Mouse (Mus musculus) adrenal gland, postnatal 36 days (tissue): ENCODE data around the gene Olfr1441. TPM values are rescaled to one million over a fixed set of nuclear protein-coding genes. Genes with fewer than 3 reads are reported as not detected.
A peak's percentile ranks its signal among the peaks of the same experiment; 100 is the strongest.

ENCODE experiments used
- DNase-seq, 2 experiments: peaks; one replicate each; pipeline ENCODE4 v3.0.0; 2021; ENCODE audit warnings: mixed read lengths in 1 of 2
- long read RNA-seq, 2 experiments: library from polyadenylated mRNA; stranded (forward); transcript quantifications; one replicate each; pipeline ENCODE4 v2.0.0; 2021; ENCODE audit warnings: borderline sequencing depth in 2 of 2
- total RNA-seq, 2 experiments: library from RNA; stranded (reverse); gene quantifications; 2 replicates each; pipeline ENCODE4 v1.2.3; 2021

The Olfr1441 gene
- total RNA-seq, result not detected
- long read RNA-seq, experiment 1, result 0 reads
- long read RNA-seq, experiment 2, result 0 reads

- no peak for DNase-seq
Observed at GRCm38 (mm10) chr19:12417361-12417760, at the start of gene Olfr1441. Olfr1441 (plus strand) TSS chr19:12417433.

- no peak for DNase-seq
Observed at GRCm38 (mm10) chr19:12373004-12373403, 44.2 kb upstream of the Olfr1441 start.

DNA sequence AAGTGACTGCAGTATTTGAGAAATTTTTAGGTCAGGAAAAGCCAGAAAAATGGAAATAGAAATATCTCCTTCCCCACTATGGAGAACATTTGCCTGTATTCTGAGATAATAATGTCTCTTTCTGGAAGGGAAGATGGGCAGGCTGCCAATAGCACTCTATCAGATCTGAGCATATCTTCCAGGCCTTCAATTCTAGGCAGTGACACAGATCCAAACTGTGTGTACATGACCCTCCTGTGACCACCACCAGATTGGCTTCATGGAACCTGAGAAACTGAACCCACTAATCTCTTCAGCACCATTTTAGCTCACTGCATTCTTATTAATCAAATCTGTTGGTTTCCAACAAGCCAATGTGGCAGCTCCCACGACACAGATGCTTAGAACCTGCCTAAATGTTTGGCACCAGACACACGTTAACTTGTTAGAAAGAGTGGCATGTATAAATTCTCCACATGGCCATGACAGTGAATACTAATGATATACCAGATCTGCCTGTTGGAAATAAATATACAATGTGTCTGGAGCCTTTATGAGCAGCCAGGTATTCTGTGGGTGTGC is 42.7 kb upstream of the Olfr1441 start:
- DNase-seq, result peak; percentile 5 to 30

- no peak for DNase-seq
Observed at GRCm38 (mm10) chr19:12386979-12387378, 30.3 kb upstream of the Olfr1441 start, which contains the start of gene Olfr1440. Olfr1440 (plus strand) TSS chr19:12387279.

DNA sequence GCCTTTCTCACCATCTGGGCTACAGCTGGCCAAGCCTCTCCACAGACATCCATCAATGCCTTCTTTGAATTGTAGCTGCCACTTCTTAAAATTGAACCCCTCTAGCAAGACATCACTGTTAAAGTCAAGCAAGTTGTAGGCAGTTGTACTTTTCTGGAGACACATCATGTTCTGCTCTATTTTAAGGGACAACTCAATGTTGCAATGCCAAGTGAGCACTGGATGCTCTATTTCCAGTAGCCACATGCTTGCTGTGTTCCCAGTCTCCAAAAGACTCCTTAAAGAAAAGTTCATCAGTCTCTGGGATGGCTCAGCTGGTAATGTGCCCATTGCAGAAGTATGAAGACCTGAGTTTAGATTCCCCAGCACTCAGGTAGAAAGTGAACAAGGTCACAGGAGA is 3.5 kb upstream of the Olfr1441 start:
- DNase-seq, result no peak

DNA sequence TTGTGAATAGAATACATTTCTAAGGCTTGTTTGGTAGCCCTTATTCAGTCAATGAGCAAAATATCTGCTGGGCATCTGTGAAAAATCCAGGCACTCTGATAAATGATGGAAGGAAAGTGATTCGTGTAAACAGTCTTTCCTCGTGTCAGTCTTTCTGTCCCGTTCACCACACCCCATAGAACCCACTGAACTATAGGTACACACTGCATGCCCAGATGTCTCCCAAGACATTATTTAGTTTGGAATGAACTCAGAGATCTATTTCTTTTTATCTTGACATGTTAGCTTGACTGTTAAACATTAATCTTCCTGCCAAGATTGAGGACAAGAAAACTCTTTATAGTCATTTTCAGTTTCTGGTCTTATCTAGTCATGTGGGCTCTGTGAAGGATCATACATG is 1.1 kb downstream of the Olfr1441 start:
- DNase-seq, result no peak

DNA sequence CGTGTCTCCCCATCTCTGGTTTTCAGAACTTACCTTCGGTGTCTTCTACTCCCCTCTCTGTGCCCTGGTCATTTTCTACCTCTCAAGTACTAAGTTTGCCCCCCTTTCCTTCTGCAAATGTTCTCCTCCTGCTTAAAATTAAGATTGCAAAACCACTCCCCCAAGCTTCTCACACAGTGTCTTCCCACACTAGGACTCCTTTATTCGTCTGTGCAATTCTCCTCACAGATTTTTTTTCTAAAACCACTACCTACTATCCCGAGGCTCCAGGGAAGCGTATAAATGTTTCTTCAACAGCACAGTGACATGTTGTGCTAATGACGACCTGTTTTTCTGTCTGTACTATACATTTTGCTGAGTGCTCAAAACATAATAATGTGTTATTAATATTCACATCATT is 3.3 kb downstream of the Olfr1441 start:
- no peak for DNase-seq

- no peak for DNase-seq
Observed at GRCm38 (mm10) chr19:12421680-12422079, 4.4 kb downstream of the Olfr1441 start.

DNA sequence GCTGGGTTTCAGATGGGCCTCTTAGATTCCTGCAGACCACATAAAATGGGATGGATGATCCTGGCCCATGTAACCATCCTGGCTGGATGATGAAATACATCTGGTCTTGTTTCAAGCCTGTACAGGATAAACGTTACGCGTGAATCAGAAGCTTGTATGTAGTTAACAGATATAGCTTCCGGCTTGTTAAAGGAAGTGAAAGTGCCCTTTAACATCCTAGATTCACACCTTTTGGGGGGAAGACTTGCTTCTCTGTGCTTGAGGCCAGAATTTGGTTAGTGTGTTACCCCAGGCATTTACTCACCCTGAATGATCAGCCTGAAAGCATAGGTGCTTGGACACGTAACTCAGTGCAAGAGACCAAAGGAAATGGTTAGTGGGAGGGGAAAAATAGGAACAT is 9.9 kb downstream of the Olfr1441 start:
- no peak for DNase-seq

DNA sequence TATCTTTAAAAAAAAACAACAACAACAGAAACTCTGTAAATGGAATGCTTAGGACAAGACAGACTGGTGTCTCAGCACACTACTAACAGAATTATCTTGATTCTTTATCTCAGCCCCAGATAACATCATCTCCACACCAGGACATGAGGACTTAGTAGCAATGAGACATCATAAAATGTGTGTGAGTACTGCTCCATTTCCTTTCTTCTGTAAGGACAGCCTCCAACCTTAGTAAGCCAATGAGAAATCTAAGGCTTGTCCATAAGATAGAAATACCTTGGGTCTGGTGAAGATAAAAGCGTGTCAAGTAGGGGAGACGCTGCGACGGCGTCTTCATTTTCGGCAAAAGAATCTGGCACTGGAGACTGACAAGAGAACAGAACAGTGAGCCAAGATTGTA is 10.4 kb downstream of the Olfr1441 start, which contains the start of gene Pfpl:
Gene Pfpl, plus strand, starts transcription at position 301 of the 400 bp plus-strand sequence.
- no peak for DNase-seq

GRCm38 (mm10) chr19:12433033-12433432 is 15.8 kb downstream of the Olfr1441 start:
- DNase-seq, result peak; percentile 17 to 44

GRCm38 (mm10) chr19:12435011-12435416 is 17.8 kb downstream of the Olfr1441 start:
- no peak for DNase-seq

GRCm38 (mm10) chr19:12435750-12436524 is 18.7 kb downstream of the Olfr1441 start:
- no peak for DNase-seq

DNA sequence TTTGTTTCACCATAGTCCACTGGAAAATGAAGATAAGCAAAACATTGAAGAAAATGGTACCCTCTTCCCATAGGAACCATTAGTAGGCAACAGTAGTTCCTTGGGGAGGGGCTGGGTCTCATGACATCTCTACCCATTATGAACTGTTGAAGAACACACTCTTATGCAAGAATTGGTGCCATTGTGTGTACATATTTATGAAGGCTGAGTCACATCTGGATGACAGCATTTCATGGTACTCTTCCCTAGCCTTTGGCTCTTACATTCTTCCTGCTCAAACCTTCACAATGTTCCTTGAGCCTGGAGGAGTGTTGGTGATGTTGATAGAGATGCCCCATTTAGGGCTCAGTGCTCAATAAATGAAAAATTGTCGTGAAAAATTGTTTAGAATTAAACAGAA is 22.3 kb downstream of the Olfr1441 start:
- DNase-seq, result no peak

DNA sequence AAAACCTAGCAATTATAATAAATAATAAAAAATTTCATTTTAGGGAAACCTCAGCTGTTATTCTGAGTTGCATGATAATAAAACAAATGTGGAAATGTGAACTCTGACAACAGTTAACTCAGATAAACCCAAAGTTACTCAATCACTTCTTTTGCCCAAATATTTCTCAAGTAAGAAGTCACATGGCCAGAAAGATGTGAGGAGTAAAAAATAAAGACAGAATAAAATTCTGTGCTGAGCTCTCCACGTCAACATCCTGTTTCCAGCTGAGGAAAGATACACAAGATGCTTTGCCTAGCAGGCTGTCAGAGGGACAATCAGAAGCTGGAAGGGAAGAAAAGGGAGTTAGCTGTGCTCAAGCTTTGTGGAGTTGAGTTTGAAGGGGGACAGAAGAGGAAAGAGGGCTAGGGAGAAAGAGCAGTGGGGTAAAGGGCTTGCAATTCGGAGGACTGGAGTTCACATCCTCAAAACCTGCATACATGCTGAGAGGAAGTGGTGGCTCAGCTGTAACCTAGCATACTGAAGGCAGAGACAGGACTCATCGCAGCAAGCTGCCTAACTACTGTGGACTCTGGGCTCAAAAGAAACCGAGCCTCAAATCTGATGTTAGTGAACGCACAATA is 23.0 kb downstream of the Olfr1441 start:
- DNase-seq, result no peak

GRCm38 (mm10) chr19:12442560-12442959 is 25.3 kb downstream of the Olfr1441 start:
- DNase-seq, result no peak

- DNase-seq, result no peak
Observed at GRCm38 (mm10) chr19:12445014-12445413, 27.8 kb downstream of the Olfr1441 start.

GRCm38 (mm10) chr19:12457401-12458066 is 40.3 kb downstream of the Olfr1441 start:
- no peak for DNase-seq

GRCm38 (mm10) chr19:12459516-12459915 is 42.3 kb downstream of the Olfr1441 start:
- DNase-seq, result no peak

- DNase-seq, result no peak
Observed at GRCm38 (mm10) chr19:12460282-12461249, 43.3 kb downstream of the Olfr1441 start, which contains the start of gene Mpeg1. Mpeg1 (plus strand) TSS chr19:12460779.
